Mouse (Mus musculus) hindbrain, embryonic 15.5 days (tissue): ENCODE results near the gene Gal. TPM values are rescaled to one million over a fixed set of nuclear protein-coding genes. Genes with fewer than 3 reads are reported as not detected.

Source experiments
- ATAC-seq: fragments of 200-750 bp; cut with Nextera tagmentation; 2 replicates; pipeline ENCODE4 v1.8.0; 2017; ENCODE audit warnings: low read depth, moderate number of reproducible peaks, moderate TSS enrichment; ENCODE audit not compliant: low FRiP score
- H3K27ac ChIP-seq: fragments of 300-500 bp; sonication (generic); replicated peaks from 2 replicates; pipeline ENCODE4 v1.5.1; 2015; ENCODE audit warnings: mild to moderate bottlenecking, inconsistent platforms
- H3K27me3 ChIP-seq: fragments of 300-500 bp; sonication (generic); 2 replicates; pipeline ENCODE4 v1.6.1; 2015; ENCODE audit warnings: control low read depth, inconsistent platforms
- H3K36me3 ChIP-seq: fragments of 300-500 bp; sonication (generic); 2 replicates; pipeline ENCODE4 v1.6.1; 2015; ENCODE audit warnings: control low read depth, inconsistent platforms
- H3K4me1 ChIP-seq: fragments of 300-500 bp; sonication (generic); replicated peaks from 2 replicates; pipeline ENCODE4 v1.6.1; 2015; ENCODE audit warnings: control low read depth, inconsistent platforms
- H3K4me2 ChIP-seq: fragments of 300-500 bp; sonication (generic); 2 replicates; pipeline ENCODE4 v1.6.1; 2015; ENCODE audit warnings: moderate library complexity, mild to moderate bottlenecking, inconsistent platforms
- H3K4me3 ChIP-seq: fragments of 300-500 bp; sonication (generic); 2 replicates; pipeline ENCODE4 v1.5.1; 2015; ENCODE audit warnings: mild to moderate bottlenecking, inconsistent platforms
- H3K9ac ChIP-seq: fragments of 300-500 bp; sonication (generic); 2 replicates; pipeline ENCODE4 v1.6.1; 2015; ENCODE audit warnings: inconsistent platforms
- H3K9me3 ChIP-seq: fragments of 300-500 bp; sonication (generic); 2 replicates; pipeline ENCODE4 v1.6.1; 2016; ENCODE audit warnings: control low read depth, inconsistent platforms
- WGBS: fragments of 180-500 bp; shearing (Covaris S2); methylation state at CpG from one replicate; pipeline ENCODE4 v1.1.7; 2015; 5-methylcytosine and 5-hydroxymethylcytosine counted together
- polyA plus RNA-seq: library from polyadenylated mRNA; unstranded; fragments of >200 nt; fragmentation: Nextera tagmentation; extraction: Ambion mirVana; gene quantifications from 2 replicates; pipeline ENCODE4 v1.2.1, GENCODE M21; 2015

Gal gene
- polyA plus RNA-seq, 1 experiment from 2014 or later = 24.1 TPM

- Histone ChIP-seq H3K9ac (no peak overlapping the region), H3K36me3 (no peaks in the 10 kb centered on the region), H3K9me3 (no peaks in the 10 kb centered on the region), H3K4me2 (no peak overlapping the region), H3K4me3 (no peak overlapping the region), H3K4me1 (peaks cover 3% of the 10 kb centered on the region; the same call in 1 of the 2 replicates), H3K27me3 (no peaks in the 10 kb centered on the region; the same call in 1 of the 2 replicates), H3K27ac (no peak overlapping the region)
- no peak for ATAC-seq
- WGBS = 59% methylated on average over 9 of the region's 9 CpGs
These were observed 22.5 kb upstream of the Gal start for GRCm38 (mm10) chr19:3436840-3437239.

GRCm38 (mm10) chr19:3435824-3436223 lies 21.5 kb upstream of the Gal start:
- ATAC-seq = no peak
- Histone ChIP-seq H3K9me3 (no peaks in the 10 kb centered on the region), H3K4me3 (no peak overlapping the region), H3K36me3 (no peaks in the 10 kb centered on the region), H3K9ac (no peak overlapping the region), H3K4me2 (no peak overlapping the region), H3K27me3 (no peaks in the 10 kb centered on the region; the same call in 1 of the 2 replicates), H3K4me1 (0 out of 2 replicates have a peak, but pooled peaks cover 3% of the 10 kb centered on the region), H3K27ac (no peak overlapping the region)
- WGBS = 89% methylated on average over 3 of the region's 3 CpGs

GRCm38 (mm10) chr19:3434641-3435040 lies 20.3 kb upstream of the Gal start:
- H3K9me3 ChIP-seq = no peaks in the 10 kb centered on the region
- WGBS = 59% methylated on average over 4 of the region's 4 CpGs
- ATAC-seq = no peak

GRCm38 (mm10) chr19:3434124-3434523 lies 19.8 kb upstream of the Gal start:
- Histone ChIP-seq H3K4me1 (peaks cover 5% of the 10 kb centered on the region; the same call in 1 of the 2 replicates), H3K36me3 (no peaks in the 10 kb centered on the region), H3K4me2 (no peak overlapping the region), H3K27me3 (no peaks in the 10 kb centered on the region; the same call in 1 of the 2 replicates), H3K4me3 (no peak overlapping the region), H3K9me3 (no peaks in the 10 kb centered on the region), H3K27ac (no peak overlapping the region), H3K9ac (no peak overlapping the region)
- no peak for ATAC-seq
- WGBS = 44% methylated on average over 4 of the region's 4 CpGs

More at GRCm38 (mm10) chr19:3434641-3435040, 20.3 kb upstream of the Gal start:
- H3K9ac ChIP-seq = no peak overlapping the region
- H3K27me3 ChIP-seq = no peaks in the 10 kb centered on the region; the same call in 1 of the 2 replicates
- no peaks in the 10 kb centered on the region for H3K4me1 ChIP-seq
- H3K4me3 ChIP-seq = no peak overlapping the region
- no peaks in the 10 kb centered on the region for H3K36me3 ChIP-seq
- H3K4me2 ChIP-seq = no peak overlapping the region
- H3K27ac ChIP-seq = no peak overlapping the region

- 91% methylated on average over 2 of the region's 2 CpGs for WGBS
- no peak for ATAC-seq
- Histone ChIP-seq H3K9ac (no peak overlapping the region), H3K27ac (no peak overlapping the region), H3K9me3 (no peaks in the 10 kb centered on the region), H3K4me3 (no peak overlapping the region), H3K27me3 (no peaks in the 10 kb centered on the region; the same call in 1 of the 2 replicates), H3K36me3 (no peaks in the 10 kb centered on the region), H3K4me2 (no peak overlapping the region), H3K4me1 (peaks cover 7% of the 10 kb centered on the region; the same call in 1 of the 2 replicates)
These were observed 17.6 kb upstream of the Gal start for GRCm38 (mm10) chr19:3431969-3432368.

GRCm38 (mm10) chr19:3431066-3431465 lies 16.7 kb upstream of the Gal start:
- ATAC-seq = no peak
- Histone ChIP-seq H3K36me3 (no peaks in the 10 kb centered on the region), H3K9me3 (no peaks in the 10 kb centered on the region), H3K4me1 (peaks cover 7% of the 10 kb centered on the region; the same call in 1 of the 2 replicates), H3K27me3 (no peaks in the 10 kb centered on the region; the same call in 1 of the 2 replicates), H3K9ac (no peak overlapping the region), H3K4me3 (no peak overlapping the region), H3K27ac (no peak overlapping the region), H3K4me2 (no peak overlapping the region)
- WGBS = 82% methylated on average over 7 of the region's 7 CpGs

- H3K27me3 ChIP-seq = no peaks in the 10 kb centered on the region
These were observed 14.9 kb upstream of the Gal start for GRCm38 (mm10) chr19:3429156-3429816.

GRCm38 (mm10) chr19:3428057-3428830 lies 13.9 kb upstream of the Gal start:
- ATAC-seq = no peak
- Histone ChIP-seq H3K9me3 (no peaks in the 10 kb centered on the region), H3K27me3 (no peaks in the 10 kb centered on the region), H3K27ac (no peak overlapping the region), H3K4me1 (peaks cover 7% of the 10 kb centered on the region; the same call in 1 of the 2 replicates), H3K9ac (no peak overlapping the region), H3K36me3 (no peaks in the 10 kb centered on the region), H3K4me3 (no peak overlapping the region), H3K4me2 (no peak overlapping the region)
- 72% methylated on average over 15 of the region's 15 CpGs for WGBS

More at GRCm38 (mm10) chr19:3429156-3429816, 14.9 kb upstream of the Gal start:
- Histone ChIP-seq H3K4me2 (no peak overlapping the region), H3K27ac (peak overlapping the region; percentile 21; the same call in 1 of the 2 replicates), H3K4me3 (no peak overlapping the region), H3K9me3 (no peaks in the 10 kb centered on the region), H3K9ac (no peak overlapping the region), H3K36me3 (no peaks in the 10 kb centered on the region), H3K4me1 (peaks cover 7% of the 10 kb centered on the region; the same call in 1 of the 2 replicates)
- WGBS = 48% methylated on average over 7 of the region's 7 CpGs
- no peak for ATAC-seq

GRCm38 (mm10) chr19:3424214-3424613 lies 9.9 kb upstream of the Gal start:
- H3K4me1 ChIP-seq = peaks cover 4% of the 10 kb centered on the region; the same call in 1 of the 2 replicates
- no peak overlapping the region for H3K9ac ChIP-seq
- WGBS = 90% methylated on average over 2 of the region's 2 CpGs
- no peak for ATAC-seq
- H3K27ac ChIP-seq = no peak overlapping the region
- no peak overlapping the region for H3K4me2 ChIP-seq
- H3K9me3 ChIP-seq = no peaks in the 10 kb centered on the region
- H3K36me3 ChIP-seq = no peaks in the 10 kb centered on the region
- H3K27me3 ChIP-seq = no peaks in the 10 kb centered on the region
- no peak overlapping the region for H3K4me3 ChIP-seq

GRCm38 (mm10) chr19:3422981-3423380 lies 8.6 kb upstream of the Gal start:
- H3K36me3 ChIP-seq = no peaks in the 10 kb centered on the region
- no peaks in the 10 kb centered on the region for H3K4me1 ChIP-seq
- no peaks in the 10 kb centered on the region for H3K27me3 ChIP-seq
- no peak for ATAC-seq
- H3K4me3 ChIP-seq = no peak overlapping the region
- H3K4me2 ChIP-seq = no peak overlapping the region
- no peaks in the 10 kb centered on the region for H3K9me3 ChIP-seq
- no peak overlapping the region for H3K27ac ChIP-seq
- WGBS = 62% methylated on average over 4 of the region's 4 CpGs
- H3K9ac ChIP-seq = no peak overlapping the region

GRCm38 (mm10) chr19:3422488-3422887 lies 8.1 kb upstream of the Gal start:
- Histone ChIP-seq H3K27ac (no peak overlapping the region), H3K9me3 (no peaks in the 10 kb centered on the region), H3K27me3 (no peaks in the 10 kb centered on the region), H3K4me3 (no peak overlapping the region), H3K4me1 (no peaks in the 10 kb centered on the region), H3K36me3 (no peaks in the 10 kb centered on the region), H3K9ac (no peak overlapping the region), H3K4me2 (no peak overlapping the region)
- WGBS = 20% methylated on average over 6 of the region's 6 CpGs
- no peak for ATAC-seq

GRCm38 (mm10) chr19:3419251-3419650 lies 4.9 kb upstream of the Gal start:
- Histone ChIP-seq H3K27me3 (peaks cover 10% of the 10 kb centered on the region), H3K36me3 (no peaks in the 10 kb centered on the region), H3K4me1 (peaks cover 4% of the 10 kb centered on the region; the same call in 1 of the 2 replicates), H3K4me2 (no peak overlapping the region), H3K9me3 (no peaks in the 10 kb centered on the region), H3K4me3 (no peak overlapping the region), H3K27ac (no peak overlapping the region), H3K9ac (no peak overlapping the region)
- ATAC-seq = no peak
- WGBS = 54% methylated on average over 5 of the region's 5 CpGs
